Mouse (Mus musculus) heart, postnatal 4 days (tissue): ENCODE measurements around the gene Dach1. TPM values are rescaled to one million over a fixed set of nuclear protein-coding genes. Genes with fewer than 3 reads are reported as not detected.

Source experiments
- DNase-seq: peaks from one replicate; pipeline ENCODE4 v3.0.0; 2021
- total RNA-seq, 2 experiments: library from RNA; stranded (reverse); gene quantifications; 2 replicates each; pipeline ENCODE4 v1.2.3; 2021

The Dach1 gene
- 10 to 100 TPM; 16.8 to 17.3 TPM for total RNA-seq

GRCm38 (mm10) chr14:98169421-98170076 is at the start of gene Dach1:
Gene Dach1, minus strand, starts transcription at chr14:98169765.
- peak; percentile 35 for DNase-seq

GRCm38 (mm10) chr14:98200089-98200488 is 30.5 kb upstream of the Dach1 start:
- no peak for DNase-seq

DNA sequence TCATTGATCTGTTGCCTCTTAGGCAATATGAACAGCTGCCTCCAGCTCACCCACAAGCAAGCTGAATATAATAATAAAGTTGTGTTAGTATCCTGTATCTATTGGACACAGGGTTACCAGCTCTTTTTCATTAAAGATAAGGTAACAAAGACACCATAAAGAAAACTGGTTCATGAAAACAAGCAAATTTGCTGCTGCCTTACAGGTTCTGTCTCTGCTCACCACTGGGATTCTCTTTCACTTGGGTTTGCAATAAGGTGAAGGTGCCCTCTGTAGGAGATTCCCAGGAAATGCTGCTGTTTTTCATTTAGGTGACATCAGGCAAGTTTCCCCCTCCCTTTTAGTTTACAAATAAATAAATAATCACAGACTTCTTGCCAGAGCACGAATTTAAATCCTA is 12.0 kb upstream of the Dach1 start:
- DNase-seq: peak; percentile 11

DNA sequence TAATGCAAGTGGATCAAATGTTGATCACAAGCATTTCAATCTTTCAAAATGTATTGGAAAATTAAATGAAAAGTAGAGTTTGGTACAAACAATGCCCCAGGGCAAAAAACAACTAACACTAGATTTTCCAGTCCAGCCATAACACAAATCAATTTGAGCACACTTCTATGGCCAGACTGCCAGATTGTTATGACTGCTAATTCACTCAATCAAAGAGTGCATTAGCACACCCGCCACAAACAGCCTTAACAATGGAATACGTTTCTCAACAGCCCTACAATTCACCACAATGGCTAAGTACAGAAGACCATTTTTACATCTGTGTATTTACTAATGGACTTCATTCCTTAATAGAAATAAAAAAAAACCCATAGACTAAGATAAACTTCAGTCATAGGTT is 4.3 kb upstream of the Dach1 start:
- DNase-seq: no peak

- DNase-seq: no peak
These were observed 2.9 kb upstream of the Dach1 start for GRCm38 (mm10) chr14:98172394-98172905.

GRCm38 (mm10) chr14:98171861-98172260 is 2.3 kb upstream of the Dach1 start:
- DNase-seq: no peak

DNA sequence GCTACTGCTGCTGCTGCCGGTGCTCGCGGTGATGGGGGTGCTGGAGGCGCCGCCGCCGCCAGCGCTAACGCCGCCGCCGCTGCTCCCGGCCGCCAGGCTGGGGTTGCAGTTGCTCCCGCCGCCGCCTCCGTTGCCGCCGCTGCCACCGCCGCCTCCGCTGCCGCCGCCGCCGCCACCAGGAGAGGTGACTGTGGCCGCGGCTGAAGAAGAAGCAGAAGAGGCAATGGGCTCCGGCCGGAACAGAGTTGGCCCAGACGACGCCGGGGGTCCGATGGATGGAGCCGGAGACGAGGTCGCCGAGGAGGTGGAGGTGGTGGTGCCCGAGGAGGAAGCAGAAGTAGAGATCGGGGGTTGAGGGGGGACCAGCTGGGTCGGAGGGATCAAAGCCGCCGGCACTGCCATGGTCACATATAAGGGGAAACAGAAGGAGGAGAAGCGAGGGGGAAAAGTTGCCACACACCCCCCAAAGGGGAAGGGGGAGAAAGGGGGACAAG is 610 bp downstream of the Dach1 start:
- DNase-seq: peak; percentile 47

DNA sequence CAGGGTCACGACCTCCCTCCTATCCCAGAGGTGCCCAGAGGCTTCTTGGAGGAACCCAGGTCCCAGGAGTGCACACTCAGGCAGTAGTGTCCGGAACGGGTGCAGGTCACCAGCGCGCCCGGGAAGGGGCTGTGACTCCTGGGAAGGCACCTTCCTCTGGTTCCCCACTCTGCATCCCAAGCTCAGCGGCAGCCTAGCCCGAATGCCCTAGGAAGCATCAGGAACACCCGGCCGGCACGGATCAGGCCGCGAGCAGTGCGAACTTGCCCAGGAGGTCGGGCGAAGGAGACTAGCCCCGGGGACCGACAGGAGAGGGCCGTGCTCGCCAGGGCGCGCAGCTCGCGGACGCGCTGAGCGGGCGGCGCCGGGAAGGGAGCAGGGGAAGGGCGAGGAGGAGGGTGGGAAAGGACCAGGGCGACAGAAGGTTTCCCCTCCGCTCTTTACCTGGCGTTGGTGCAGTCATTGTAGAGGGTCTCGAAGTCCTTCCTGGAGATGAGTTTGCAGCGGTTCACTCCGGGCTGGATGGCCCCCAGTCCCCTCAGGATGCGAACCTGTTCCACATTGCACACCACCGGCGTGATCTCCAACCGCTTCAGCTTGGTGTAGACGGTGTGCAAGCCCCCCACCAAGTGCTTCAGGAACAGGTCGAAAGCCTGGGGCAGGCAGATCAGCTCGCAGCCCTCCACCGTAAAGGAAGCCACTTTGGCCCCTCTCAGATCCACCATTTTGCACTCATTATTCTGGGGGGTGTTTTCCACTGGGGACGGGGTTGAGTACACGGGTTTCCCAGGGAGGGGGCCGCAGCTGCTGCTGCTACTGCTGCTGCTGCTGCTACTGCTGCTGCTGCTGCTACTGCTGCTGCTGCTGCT is 1.3 kb downstream of the Dach1 start:
- DNase-seq: peak; percentile 51

DNA sequence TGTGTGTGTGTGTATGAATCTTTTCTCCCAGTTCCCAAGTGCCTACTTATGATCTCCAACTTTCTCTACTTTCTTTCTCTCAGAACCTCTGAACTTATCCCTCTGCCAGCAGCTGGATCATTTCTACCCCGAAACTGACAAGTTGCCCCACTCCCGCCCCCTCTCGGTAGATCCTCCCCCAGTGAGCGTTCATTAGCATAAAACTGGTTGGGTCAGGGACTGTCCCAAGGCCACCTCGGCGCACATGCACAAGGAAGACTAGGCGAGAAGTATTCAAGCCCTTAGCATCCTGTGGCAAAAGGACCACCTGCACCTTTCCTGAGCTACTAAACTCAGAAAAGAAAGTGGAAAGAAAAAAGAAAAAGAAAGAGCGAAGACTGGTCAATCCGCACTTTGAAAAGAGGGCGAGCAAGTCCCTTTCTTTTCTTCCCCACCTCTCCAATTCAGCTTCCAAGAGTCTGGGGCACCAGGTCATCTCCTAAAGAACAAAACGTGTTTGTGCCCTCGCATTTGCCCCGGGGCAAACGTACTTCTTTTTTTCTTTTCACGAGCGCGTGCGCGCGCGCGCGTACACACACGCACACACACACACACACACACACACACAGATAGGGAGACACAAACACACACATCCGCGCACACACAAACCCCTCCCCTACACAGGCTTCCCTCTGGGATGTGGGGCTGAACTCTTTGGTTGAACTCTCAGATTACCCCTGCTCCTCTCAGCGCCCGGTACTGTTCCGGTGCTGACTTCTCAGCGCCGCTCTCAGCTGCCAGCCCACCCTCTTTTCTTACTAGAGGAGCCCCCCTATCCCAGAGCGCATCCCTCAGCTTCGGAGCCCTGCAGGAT is 2.2 kb downstream of the Dach1 start:
- peak; percentile 55 for DNase-seq

- no peak for DNase-seq
These were observed 3.1 kb downstream of the Dach1 start for GRCm38 (mm10) chr14:98166318-98166976.

- DNase-seq: no peak
These were observed 12.8 kb downstream of the Dach1 start for GRCm38 (mm10) chr14:98156753-98157152.

- no peak for DNase-seq
These were observed 13.7 kb downstream of the Dach1 start for GRCm38 (mm10) chr14:98155725-98156392.

GRCm38 (mm10) chr14:98154832-98155422 is 14.6 kb downstream of the Dach1 start:
- no peak for DNase-seq

- DNase-seq: no peak
These were observed 27.8 kb downstream of the Dach1 start for GRCm38 (mm10) chr14:98141758-98142157.

DNA sequence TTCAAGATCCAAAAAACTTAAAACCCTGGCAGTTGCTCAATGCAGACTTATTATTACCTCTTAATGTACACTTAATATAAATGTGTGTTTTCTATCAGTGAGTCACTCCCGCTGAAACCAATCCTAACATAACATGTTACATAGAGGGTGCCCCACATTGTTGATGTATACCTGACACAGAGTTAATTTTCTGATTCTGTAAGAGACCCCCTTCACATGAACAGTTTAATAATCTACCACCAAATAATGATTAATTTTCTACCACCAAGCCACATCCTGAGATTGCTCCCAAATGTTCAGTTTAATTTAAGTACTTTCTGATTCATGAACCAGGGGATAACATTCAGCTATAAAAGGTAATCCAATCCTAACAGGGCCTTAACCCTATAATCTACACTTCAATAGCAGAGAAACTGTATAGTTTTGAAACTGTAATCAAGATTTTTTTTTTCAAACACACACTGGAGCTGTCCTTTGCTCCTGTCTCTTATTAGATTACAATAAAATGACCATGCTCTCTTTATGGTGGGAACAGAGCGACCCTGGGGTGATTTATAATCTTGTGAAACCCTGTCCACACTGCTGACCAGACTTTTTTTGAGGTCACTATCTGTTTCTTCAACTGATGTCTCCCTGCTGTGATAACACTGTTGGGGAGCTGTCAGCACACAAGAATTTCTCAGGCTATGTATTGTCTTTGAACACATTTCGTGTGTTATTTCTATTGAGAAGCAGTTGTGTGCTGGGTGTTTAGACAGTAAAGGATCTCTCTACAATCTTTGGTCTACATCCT is 30.5 kb downstream of the Dach1 start:
- DNase-seq: no peak

DNA sequence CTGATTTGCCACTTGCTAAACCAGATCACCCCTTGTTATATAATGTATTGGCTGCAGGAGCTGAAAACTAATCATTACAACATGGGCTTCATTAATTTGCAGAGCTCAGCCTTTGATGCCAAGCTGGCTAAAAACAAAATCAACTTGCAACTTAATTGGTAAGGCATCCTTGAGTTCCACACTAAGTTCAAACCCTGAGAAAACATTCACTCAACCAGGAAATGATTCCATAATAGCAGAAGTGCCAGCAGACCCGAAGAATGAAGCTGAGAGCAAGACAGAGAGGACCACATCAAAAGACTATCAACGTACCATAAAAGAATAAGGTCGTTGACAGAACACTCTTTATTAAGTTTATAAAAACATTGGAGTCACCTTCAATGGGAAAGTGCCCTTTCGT is 35.0 kb downstream of the Dach1 start:
- DNase-seq: no peak

DNA sequence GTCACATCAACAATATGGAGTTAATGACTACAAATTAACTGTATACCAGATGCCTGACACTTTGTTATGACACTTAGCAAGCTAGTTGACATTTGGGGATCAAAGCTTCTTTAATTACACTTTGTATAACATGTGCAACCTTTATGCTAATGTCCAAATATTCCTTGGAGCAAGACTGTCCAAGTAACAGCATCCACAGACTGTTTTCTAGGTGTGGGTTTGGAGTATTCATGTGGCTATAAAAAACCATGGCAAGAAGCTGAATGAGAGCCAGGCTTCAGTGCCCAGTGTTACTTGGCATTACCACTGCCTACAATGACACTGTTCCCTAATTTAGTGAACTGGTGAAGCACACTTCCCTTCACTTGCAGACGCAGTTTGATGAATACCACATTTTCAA is 46.5 kb downstream of the Dach1 start:
- DNase-seq: no peak

DNA sequence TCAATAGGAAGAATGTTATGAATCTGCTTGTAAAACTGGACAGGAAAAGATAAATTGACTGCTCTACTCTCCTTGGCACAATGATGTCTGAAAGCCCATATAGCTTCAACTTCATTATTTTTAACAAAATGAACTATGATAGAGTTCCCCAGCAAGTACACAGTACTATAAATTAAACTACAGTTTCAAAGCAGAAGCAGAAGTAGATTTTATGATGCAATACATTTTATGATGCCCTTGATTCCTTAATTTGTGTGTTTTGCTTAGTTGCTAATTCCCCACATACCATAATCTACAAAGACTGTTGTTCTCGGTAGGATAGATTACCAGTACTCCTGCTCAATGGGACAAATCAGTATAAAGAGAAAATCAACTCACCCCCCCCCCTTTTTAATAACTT is 52.9 kb downstream of the Dach1 start:
- no peak for DNase-seq

DNA sequence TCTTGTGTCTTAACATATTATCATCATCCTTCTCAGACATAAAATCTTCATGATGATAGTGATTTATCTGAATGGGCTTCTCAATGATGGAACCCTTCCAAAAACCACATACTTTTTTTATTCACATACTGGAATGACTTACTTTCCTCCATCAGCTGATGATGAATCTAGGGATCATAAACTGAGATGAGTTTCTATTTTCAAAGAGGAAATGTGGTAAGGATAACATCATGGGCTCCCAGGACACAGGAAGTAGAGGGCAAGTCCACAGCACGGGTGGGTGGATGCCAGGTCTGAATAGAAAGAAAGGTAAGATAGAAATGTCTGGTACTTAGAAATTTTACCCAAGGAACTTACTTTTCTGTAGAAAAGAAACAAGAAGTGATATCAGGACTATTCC is 56.5 kb downstream of the Dach1 start:
- no peak for DNase-seq

GRCm38 (mm10) chr14:98109929-98110328 is 59.6 kb downstream of the Dach1 start:
- no peak for DNase-seq
